Mouse (Mus musculus): ENCODE data around the gene Tet3.

GRCm38 (mm10) chr6:83315293-83315692, 143.6 kb downstream of the Tet3 start:
- no peak for TF ChIP-seq HCFC1 (IDR thresholded peaks at IDR 0.05; ENCODE audit: borderline replicate concordance, insufficient read depth, low read length)
- no peak for TF ChIP-seq ZNF384 (IDR thresholded peaks at IDR 0.05; ENCODE audit: low read depth, low read length)
- no peak for TF ChIP-seq CHD2 (IDR thresholded peaks at IDR 0.05; ENCODE audit: low read depth, low read length)

Measured in ES-E14 (cell line).